11 mouse cellular contexts compared by ENCODE assay signal in genomic region chr6:112050548-112051184, GRCm38 (mm10).
DNase-seq lines count a peak whose midpoint lies in the region; TF ChIP-seq lines count a peak whose summit lies in the region.
"Had no signal": no experiment of that assay in that cellular context is flagged by ENCODE, and none has a peak within 500 bp of the region (broad histone marks: within the 10 kb centered on the region; RNA-seq: fewer than 3 reads in every experiment).

No protein-coding gene starts in this region.

- intact Hi-C loops in gastrocnemius, adult 2 months (cut with DNase I) = no loop called here

- no peak for TF ChIP-seq CTCF in gastrocnemius, adult 2 months (IDR thresholded peaks at IDR 0.05)

- no peak overlapping the region for H3K27ac ChIP-seq in gastrocnemius, adult 2 months

- DNase-seq in layer of hippocampus, adult 11-12 months (ENCODE audit: low spot score) = peak; percentile 25
- no peak for DNase-seq in layer of hippocampus, postnatal 25 days (ENCODE audit: extremely low spot score in 1 of 2, low spot score in 1 of 2)
- peak; percentile 23 for DNase-seq in R1 (ENCODE audit: low read depth, low spot score)
- peak; percentile 26 to 47 for DNase-seq in cerebellum, postnatal 25 days
- peak; percentile 32 to 45 for DNase-seq in layer of hippocampus, postnatal 10 days (ENCODE audit: low spot score in 2 of 2)
- no peak for DNase-seq in gastrocnemius, adult 2 months
- DNase-seq in kidney, postnatal 14 days = no peak
- DNase-seq in ovary, postnatal 14 days (ENCODE audit: low spot score) = no peak
- DNase-seq: gastrocnemius, postnatal 14 days; heart, postnatal 4 days had no signal

- H3K4me3 ChIP-seq in gastrocnemius, adult 2 months = no peak overlapping the region
- H3K4me3 ChIP-seq: myocyte had no signal

Comparison
In these comparisons a context has a peak if more than half of its experiments do, and no peak if none do; other contexts are left out.
1. DNase-seq: peak in layer of hippocampus, adult 11-12 months (single experiment), R1 (single experiment), cerebellum, postnatal 25 days (2 of 2) and layer of hippocampus, postnatal 10 days (2 of 2); none in layer of hippocampus, postnatal 25 days (0 of 2), gastrocnemius, adult 2 months (single experiment), kidney, postnatal 14 days (single experiment) and ovary, postnatal 14 days (single experiment).